Mouse (Mus musculus) granulocyte monocyte progenitor cell, adult 5-6 weeks (primary cell): ENCODE results near the gene Rims1. TPM values are rescaled to one million over a fixed set of nuclear protein-coding genes. Genes with fewer than 3 reads are reported as not detected.

Experiments
- ATAC-seq: replicated peaks from 2 replicates; pipeline ENCODE4 v1.8.0; 2016; ENCODE audit warnings: mild to moderate bottlenecking, moderate TSS enrichment, inconsistent platforms; ENCODE audit not compliant: poor library complexity, severe bottlenecking
- total RNA-seq, 2 experiments: library from RNA; stranded (forward) in 1 of 2; stranded (reverse) in 1 of 2; fragments of 200-712, 200-1000 nt in 1 of 2; fragments of >200 nt in 1 of 2; fragmentation: Nextera tagmentation in 1 of 2; gene quantifications; 2 replicates each; pipeline ENCODE4 v1.2.3; 2014 to 2017

Gene Rims1
- total RNA-seq (2014; fragmentation: Nextera tagmentation): not detected in 2 replicates
- total RNA-seq (2017): not detected in 2 replicates

DNA sequence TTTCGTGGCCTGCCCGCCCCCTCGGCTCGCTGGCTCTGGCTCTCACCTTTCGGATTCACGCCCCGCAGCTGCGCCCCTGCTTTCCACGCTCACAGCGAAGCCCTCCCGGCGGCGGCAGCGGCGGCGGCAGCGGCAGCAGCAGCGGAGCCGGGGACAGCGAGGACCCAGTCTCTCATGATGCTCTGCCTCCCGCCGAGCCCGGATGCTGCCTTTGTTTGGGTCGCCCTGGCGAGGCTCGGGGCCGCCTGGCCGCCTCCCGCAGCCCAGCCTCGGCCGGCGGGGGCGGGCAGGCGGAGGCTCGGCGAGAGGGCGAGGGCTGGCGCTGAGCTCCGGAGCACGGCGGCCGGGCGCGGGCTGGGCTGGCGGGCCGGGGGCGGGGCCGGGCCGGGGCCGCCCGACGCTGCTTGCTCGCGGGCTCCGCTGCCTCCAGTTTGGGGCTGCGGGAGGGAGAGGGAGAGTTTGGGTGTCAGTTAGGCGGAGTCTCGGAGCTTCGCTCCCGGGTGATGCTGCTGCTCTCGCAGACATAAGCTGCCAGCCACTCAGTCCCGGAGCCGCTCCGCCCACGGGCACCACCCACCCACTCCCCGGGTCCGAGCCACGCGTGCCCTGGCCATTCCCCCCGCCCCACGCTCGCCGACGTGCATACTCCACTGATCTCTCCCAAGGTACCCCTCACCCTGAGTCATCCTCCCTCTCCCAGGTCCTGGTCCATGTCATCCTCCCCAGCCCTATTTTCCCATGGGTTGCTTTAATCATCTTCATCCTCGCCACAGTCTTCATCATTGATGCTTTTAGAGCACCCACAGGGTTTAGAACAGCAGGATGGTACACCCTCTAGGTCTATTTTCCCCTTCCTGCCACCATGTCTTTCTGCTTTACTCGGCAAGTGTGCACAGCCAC is at the start of gene Rims1:
Gene Rims1 (minus strand): TSS at position 269 of the 900 bp plus-strand sequence.
- ATAC-seq: peak; percentile 61

DNA sequence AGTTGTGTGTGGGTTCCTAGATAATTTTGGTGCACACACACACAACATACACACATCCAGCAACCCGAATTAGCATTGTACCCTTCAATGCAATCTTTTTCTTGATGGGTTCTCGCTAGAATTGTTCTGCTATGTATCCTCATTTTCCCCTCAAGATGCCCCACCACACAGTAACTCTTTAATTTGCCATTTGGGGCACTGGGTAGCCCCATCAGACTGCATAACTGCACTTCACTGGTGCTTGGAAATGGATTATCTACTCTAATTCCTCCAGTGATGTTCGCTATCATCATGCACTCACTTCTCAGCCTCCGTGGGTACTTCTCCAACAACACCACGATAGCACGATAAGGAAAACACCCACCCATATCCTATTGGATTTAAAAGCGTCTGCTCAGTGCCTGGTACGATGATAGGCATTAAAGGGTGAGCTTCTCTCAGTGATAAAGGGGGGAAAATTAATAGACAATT is 867 bp upstream of the Rims1 start:
- no peak for ATAC-seq

DNA sequence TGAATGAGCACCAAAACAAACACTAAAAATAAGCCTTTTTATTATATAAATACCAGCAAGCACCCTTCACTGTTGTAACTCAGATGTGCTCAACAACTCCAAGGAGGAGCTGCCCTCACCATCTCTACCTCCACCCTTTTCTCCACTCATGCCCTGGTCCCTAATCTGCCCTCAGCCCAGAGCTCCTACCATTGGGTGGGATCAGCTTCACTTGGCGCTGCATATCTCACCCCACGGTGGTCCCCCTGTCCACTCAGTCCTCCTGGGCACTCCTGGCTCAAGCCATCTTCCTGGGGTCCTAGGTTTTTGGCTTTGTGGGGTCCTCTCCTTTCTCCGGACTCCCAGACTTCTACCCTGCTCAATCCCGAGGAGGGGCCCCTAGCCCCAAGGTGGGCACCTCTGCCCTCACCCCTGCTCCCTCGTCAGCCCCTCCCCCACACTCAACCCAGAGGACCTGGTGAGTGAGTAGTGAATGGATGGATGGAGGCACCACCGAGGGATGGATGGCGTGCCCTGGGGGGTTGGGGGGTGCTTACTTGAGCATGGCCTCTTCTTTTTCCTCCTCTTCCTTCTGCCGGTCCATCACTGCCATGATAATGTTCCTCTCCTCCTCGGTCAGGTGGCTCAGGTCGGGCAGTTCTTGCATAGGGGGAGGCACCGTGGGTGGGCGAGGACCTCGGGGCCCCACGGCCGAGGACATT is 619 bp downstream of the Rims1 start:
- ATAC-seq: no peak

DNA sequence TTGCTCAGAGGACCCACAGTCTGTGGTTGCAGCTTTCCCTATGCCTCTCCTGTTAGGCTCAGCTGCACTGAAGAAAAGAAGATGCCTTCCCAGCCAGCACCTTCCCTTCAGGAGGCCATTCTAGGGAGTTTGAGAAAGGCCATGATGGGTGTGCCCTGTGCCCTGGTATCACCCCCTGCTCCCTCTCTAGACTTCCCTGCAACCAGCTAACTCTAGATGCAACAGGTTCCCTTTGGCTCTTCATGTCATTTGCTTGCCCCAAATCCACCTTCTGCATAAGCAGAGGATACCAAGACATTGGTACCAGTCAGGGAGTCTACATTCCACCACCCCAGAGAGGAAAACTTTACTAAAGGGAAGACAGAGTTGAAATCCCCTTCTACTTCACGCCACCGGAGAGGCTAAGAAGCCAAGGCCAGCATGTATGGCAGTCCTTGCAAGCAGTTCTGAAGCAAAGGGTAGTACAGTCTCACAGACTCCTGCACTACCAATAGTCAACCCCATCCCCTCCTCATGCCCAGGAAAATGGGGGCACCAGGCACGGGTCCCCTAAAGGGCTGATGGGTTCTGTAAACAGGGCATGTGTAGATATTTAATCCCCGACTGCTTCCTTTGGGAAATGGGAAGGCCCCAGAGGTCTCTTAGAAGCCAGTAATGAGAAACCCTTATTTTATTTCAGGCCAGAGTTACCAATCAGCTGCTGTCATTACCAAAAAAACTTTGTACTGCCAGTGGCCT is 1.5 kb downstream of the Rims1 start:
- ATAC-seq: no peak

DNA sequence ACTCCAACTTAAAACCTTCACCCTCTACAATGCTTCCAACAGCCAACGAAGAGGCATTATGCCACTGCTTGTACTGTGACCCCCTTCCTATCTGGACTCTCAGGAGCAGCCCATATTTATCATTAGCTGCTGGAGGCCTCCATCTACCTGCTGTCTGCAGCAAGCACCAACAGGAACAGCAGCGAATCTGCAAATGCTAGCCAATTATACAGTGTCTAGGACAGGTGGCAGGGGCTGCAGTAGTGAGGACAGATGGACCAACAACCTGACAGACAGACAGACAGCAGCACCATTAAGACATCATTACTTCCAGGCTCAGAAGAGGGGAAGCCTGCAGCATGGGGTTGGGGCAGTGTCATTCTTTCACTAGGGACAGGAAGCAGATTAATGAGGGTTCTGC is 2.3 kb downstream of the Rims1 start:
- no peak for ATAC-seq

DNA sequence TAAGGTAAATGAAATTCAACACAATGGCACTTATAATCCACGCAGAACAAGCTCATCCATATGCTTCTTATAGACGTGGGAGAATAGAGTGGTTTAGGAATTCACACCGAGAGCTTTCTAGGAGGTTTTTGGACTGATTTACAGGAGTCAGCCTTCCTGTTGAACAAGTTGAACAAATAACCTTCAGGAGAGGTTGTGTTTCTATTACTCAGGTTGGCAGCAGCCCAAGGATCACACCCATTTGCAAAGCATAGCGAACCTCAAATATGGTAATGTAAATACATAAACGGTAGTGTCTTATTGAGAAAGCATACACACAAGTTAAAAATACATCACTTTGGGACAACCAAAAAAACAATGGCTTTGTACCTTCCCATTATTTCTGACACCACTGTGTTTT is 5.5 kb downstream of the Rims1 start:
- no peak for ATAC-seq

DNA sequence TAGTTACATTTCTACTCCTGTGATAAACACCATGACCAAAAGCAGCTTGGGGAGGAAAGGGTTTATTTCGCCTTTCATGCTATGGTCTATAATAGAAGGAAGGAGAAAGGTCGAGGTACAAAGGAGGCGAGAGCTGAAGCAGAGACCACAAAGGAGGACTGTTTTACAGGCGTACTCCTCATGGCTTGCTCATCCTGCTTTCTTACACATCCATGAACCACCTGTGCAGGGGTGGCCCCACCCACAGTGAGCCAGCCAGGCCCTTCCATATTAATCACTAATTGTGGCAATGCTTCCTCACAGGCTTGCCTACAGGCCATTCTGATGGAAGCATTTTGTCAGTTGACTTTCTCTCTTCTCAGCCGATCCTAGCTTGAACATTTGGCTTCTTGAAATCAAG is 8.7 kb downstream of the Rims1 start:
- ATAC-seq: no peak

DNA sequence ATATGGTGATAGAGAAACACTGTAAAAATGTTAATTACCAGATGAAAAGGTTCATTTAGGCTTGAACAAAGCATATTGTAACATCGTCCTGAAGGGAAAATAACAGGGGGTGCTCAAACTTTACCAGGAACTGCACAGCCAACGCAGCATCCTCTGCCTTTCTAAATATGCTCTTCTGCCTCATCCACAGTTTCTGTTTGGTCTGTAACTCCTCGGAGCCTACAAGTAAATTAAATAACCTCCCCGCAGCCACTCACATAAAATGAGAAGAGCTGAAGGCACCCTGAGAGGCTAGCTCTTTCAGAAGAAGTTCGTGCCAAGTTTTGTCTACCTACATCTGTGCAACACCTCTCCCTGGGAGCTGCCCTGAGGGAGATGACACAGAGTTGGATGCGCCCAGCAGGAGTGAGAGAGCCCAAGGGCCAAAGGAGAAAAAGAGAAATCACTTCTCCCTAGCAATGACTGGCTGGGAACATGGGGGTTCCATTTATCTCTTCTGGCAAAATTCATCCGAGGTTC is 16.3 kb downstream of the Rims1 start:
- ATAC-seq: no peak

DNA sequence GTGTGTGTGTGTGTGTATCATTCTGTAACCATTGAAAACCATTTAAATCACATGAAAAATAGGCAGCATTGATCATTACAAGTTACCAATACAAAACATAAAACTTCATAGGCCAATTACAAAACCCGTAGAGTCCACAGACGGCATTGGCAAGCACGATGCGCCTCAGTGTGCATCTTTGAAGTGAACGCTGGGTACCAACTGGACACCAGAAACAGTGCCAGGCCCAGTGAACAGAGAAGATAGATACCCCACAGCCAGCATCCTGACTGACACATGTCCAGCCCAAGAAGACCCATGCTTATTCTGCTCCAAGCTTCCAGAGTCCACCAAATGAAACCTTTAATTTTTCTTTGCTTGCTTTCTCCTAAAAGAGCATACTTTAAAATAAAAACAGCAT is 18.2 kb downstream of the Rims1 start:
- ATAC-seq: no peak

DNA sequence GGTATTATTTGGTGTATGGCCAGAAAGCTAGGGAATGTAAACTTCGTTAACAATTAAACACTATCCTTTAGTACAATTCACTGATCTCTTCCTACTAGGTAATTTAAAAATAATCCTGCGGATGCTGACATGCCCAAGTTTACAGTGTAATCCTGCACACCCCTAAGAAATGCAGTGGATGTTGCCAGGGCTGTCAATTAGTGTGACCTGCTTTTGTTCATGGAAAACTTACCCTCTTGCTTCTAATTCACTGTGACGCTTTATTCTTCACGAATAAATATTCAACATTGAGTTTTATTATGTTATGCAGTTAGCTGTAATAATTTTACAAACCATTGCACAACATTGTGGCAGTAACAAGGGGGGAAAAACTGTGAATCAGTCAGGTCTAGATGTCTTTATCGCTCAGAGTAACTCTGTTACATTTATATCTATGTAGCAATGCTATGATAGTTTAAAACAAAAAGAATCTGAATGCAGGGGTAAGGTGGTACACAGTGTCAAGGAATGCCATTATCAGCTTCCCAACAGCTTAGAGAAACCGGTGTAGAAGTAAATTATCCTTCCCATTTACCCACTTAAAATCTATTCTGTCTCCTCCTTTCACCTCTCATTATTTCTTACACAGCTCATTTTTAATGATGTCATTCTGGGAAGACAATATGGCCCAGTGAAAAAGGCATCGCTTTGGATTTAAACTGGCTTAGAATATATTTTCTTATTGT is 35.1 kb downstream of the Rims1 start:
- ATAC-seq: no peak

DNA sequence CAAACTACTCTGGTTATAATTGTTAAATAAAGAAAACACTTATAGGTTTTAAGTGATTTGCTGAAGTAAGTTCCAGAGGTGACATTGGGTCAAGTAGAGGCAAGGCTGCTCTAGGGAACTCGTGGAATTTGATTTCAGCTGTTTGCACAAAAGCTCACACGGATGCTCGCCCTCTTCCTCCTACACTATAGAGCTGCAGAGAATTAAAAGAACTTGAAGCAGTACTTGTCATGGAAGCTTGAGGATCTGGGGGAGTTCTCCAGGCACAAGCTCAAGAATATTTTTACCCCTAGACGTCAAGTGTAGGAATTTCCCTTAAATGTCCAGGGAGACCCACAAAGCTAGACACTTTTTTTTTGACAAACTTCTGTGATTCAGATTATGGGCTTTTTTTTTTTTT is 42.4 kb downstream of the Rims1 start:
- no peak for ATAC-seq

DNA sequence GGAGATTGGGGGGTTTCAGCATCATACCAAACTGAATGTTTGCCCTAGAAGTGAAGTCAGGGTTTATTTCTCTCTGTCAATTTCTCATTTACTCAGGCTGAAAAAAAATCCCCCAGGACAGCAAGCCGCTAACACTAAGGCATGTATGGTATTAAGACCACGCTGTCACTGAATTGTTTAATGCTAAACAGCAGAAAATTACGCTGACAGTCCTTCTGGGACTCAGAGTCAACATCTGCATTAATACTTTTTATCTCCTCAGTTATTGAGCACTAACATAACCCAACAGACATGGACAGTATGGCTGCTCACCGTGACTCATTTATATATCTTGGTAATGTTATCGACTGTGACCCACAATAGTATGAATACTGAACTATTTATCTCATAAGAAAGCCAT is 43.0 kb downstream of the Rims1 start:
- no peak for ATAC-seq

DNA sequence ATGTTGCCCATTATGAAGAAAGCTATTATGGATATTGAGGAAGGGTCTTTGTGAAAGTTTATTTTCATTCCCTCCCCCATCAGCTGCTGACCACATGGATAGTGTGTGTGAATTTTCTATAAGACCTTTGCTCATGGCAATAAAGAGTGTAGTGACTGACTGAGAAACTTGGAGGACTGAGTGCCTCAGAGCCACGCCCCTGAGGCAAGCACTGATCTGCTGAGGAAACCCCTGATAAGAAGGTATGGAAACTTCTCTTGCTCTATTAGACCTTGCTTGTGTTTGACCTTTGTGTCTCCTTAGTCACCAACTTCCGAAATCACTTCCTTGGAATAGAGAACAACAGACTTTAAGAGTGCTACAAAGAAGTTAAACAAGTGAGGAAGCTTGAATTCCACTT is 55.3 kb downstream of the Rims1 start:
- ATAC-seq: no peak

DNA sequence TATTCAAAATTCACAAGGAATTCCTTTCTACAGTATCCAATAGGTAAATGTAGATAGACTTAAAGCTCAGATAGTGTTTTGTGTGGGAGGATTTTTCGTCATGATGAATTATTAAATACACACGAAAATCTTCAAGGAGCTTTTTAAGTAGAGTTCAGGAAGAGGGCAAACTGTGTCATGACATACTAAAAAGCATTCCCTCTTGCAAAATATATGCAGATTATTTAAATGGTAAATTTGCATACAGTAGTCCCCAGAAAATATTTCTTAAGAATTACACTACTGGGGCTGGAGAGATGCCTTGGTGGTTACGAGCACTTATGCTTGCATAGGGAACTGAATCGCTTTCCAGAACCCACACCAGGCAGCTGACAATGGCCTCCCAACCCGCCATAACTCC is 61.1 kb downstream of the Rims1 start:
- ATAC-seq: no peak

DNA sequence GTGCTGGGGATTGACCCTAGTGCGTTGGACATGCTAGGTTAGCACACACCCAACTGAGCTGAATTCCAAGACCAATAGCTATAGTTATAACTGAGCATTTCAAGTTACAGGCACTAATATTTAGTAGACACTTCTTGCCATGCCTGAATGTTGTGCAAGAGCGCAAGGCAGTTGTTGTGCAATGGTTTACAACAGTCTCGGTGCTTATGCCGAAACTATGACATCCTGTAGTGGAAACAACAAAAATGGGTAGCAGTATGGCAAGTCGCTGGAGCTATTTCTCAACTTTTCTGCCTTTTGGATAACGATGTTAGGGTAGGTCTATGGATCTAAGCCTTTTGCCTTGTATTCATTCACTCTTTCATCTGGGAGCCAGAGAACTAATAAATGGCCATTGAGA is 68.3 kb downstream of the Rims1 start:
- peak; percentile 80 for ATAC-seq

DNA sequence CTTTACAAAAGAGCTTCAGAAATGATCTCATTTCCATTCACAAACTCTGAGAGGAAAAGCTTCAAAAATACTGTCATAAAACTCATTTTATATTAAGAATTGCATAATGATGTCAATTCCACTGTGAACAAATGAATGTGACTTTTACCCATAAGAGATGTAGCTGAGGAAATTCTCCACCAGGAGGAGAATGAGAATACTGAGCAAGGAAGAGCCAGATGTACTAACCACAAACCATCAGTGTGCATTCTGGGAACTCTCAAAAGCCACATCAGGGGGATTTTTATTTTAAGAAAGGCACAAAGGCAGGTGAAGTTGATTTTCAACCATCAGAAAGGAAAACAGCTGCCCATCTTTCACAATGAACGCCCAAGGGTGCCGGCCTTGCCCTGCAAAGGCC is 71.4 kb downstream of the Rims1 start:
- ATAC-seq: no peak

DNA sequence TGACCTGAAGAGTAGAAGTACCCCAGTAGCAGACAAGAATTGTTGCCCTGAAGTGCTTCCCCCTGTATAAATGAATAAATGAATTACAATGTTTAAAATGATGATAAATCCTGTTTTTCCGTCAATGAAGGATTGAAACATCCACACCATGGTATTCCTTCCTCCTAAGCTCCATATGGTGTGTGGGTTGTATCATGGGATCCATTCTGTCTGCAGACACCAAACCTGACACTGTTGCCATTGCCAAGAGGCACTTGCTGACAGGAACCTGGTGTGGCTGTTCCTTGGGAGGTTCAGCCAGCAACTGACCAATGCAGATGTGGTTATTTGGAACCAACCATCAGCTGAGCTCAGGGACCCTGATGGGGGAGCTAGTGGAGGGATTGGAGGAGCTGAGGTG is 72.5 kb downstream of the Rims1 start:
- no peak for ATAC-seq

DNA sequence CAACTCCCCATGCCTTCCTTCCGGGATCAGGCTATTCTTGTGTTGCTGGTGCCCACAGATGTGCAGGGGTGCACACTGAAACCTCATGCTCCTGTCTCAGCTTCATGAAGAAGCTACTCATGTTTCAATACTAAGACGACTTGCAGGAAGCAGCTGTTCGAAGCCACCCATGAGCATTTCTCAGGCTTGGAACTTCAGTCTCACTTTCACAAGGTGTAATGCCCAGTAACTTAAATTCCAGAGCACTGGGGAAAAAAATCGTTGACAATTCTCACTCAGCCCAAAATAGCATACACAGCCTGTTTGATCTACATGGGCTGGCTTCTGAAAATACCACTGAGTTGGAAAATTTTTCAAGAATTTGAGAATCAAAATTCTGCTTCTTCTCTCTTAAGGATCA is 77.6 kb downstream of the Rims1 start:
- ATAC-seq: no peak

DNA sequence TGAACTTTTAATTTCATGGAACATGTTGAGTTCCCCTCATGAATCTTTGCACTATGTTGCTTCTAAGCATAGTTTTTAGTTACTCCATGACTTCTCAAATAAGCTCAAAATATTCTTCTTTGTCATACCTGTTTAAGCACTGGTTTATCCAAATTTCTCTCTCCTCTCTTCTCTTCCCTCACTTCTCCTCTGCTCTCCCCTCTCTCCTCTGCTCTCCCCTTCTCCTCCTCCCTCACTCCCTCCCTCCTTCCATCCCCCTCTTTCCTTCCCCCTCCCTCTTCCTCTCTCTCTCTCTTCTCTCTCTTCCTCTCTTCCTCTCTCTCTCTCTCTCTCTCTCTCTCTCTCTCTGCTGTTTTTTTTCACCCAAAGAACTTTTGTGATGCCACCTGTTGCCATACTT is 84.1 kb downstream of the Rims1 start:
- ATAC-seq: no peak

DNA sequence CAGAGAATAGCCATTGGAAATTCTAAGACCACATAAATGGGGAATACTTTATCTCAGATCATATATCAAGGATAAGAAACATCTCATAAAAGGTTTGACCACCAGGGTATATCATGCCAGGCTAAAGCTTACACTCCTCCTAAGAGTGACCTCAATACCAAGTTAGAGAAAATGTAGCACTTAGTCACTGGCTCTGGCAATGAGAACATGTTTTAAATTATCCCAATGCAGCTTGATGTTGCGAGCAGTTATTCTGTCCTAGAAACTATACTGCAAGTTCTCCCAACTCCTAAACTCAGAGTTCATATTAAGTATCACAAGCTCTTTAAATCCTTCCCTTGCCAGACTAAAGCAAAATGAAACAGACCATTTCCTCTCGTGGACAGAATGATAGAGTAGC is 85.1 kb downstream of the Rims1 start:
- no peak for ATAC-seq
